Mouse (Mus musculus) pancreas, adult 10 weeks (tissue): Measurements from ENCODE around the gene Fdx1. TPM values are rescaled to one million over a fixed set of nuclear protein-coding genes. Genes with fewer than 3 reads are reported as not detected.

Experiments used
- polyA plus RNA-seq: library from polyadenylated mRNA; stranded (reverse); fragments of 350-450 nt; fragmentation: Illumina TruSeq; extraction: RNeasy Lipid Tissue Mini Kit (QIAGEN cat#74804); gene quantifications from one replicate; pipeline ENCODE4 v1.2.3, GENCODE M21; 2015; ENCODE audit warnings: low read depth, low replicate concordance; ENCODE audit not compliant: insufficient read depth

The Fdx1 gene
- 13.3 TPM for polyA plus RNA-seq

DNA sequence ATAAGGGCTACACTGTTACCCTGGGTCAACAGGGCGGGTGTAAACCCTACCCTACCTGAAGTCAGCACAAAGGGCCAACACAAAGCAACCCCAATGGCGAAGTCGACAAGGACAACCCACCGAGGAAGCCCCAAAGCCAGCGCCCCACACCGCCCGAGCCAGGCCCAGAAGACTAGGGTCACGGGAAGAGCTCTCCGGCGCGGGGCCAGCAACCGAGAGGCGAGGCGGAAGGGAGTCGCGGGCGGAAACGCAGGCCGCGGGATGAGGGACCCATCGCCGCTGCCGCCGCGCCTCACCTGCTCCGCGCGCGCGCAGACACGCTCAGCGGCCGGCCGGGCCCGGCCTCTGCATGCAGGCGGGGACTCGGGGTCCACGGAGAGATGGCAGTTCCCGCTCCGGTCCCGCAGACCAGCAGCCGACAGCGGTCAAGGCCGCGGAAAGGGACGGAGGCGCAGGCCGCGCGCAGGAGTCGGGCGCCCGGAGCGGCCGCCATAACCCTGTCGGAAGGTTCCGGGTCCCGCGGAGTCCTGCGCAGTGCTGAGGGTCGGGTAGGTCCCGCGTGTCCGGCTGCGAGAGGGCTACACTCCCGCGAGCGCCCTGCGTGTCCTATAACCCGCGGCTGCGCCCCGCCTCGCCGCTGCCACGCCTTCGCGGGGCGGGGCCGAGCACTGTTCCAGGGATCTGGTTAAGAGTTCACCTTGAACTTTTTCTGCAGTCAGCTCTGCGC is at the start of gene Fdx1:
Gene Fdx1, minus strand, starts transcription at position 582 of the 727 bp plus-strand sequence.

Other genes starting within 250 kb of the Fdx1 start
- 1.8 TPM for gene Arhgap20, start 198.2 kb downstream of the Fdx1 start, polyA plus RNA-seq
- 19.4 TPM for gene Rdx, start 83.6 kb upstream of the Fdx1 start, polyA plus RNA-seq
- gene Zc3h12c, start 205.0 kb upstream of the Fdx1 start, polyA plus RNA-seq, result 1.1 TPM